Mouse (Mus musculus): ENCODE data around the gene Ppa2. TPM values are rescaled to one million over a fixed set of nuclear protein-coding genes. Genes with fewer than 3 reads are reported as not detected.

Gene Ppa2
- 10 to 100 TPM; 12.6 to 27.0 (median 21.7) TPM for polyA plus RNA-seq (2017; shearing (Covaris generic))

GRCm38 (mm10) chr3:133309954-133310808, at the start of gene Ppa2:
Gene Ppa2, plus strand, starts transcription at chr3:133310110.
- peak; percentile 87 for ATAC-seq

- ATAC-seq, result no peak
Observed at GRCm38 (mm10) chr3:133271887-133272286, 38.0 kb upstream of the Ppa2 start.

GRCm38 (mm10) chr3:133284587-133284986, 25.3 kb upstream of the Ppa2 start:
- no peak for ATAC-seq

GRCm38 (mm10) chr3:133288795-133289194, 21.1 kb upstream of the Ppa2 start:
- no peak for ATAC-seq

- ATAC-seq, result no peak
Observed at GRCm38 (mm10) chr3:133304328-133304727, 5.6 kb upstream of the Ppa2 start.

GRCm38 (mm10) chr3:133308361-133308760, 1.5 kb upstream of the Ppa2 start:
- no peak for ATAC-seq

GRCm38 (mm10) chr3:133309359-133309758, 551 bp upstream of the Ppa2 start:
- ATAC-seq, result no peak

GRCm38 (mm10) chr3:133310809-133311179, 884 bp downstream of the Ppa2 start:
- ATAC-seq, result peak; percentile 14

- ATAC-seq, result no peak
Observed at GRCm38 (mm10) chr3:133312331-133312730, 2.4 kb downstream of the Ppa2 start.

GRCm38 (mm10) chr3:133312850-133313249, 2.9 kb downstream of the Ppa2 start:
- ATAC-seq, result no peak

GRCm38 (mm10) chr3:133313491-133314199, 3.7 kb downstream of the Ppa2 start:
- ATAC-seq, result no peak

GRCm38 (mm10) chr3:133314475-133314874, 4.6 kb downstream of the Ppa2 start:
- peak; percentile 29 for ATAC-seq

- no peak for ATAC-seq
Observed at GRCm38 (mm10) chr3:133315011-133315410, 5.1 kb downstream of the Ppa2 start.

GRCm38 (mm10) chr3:133315647-133316046, 5.7 kb downstream of the Ppa2 start:
- ATAC-seq, result no peak

GRCm38 (mm10) chr3:133317845-133318244, 7.9 kb downstream of the Ppa2 start:
- no peak for ATAC-seq

- no peak for ATAC-seq
Observed at GRCm38 (mm10) chr3:133318596-133318995, 8.7 kb downstream of the Ppa2 start.

GRCm38 (mm10) chr3:133319795-133320194, 9.9 kb downstream of the Ppa2 start:
- ATAC-seq, result no peak

- ATAC-seq, result no peak
Observed at GRCm38 (mm10) chr3:133320313-133320712, 10.4 kb downstream of the Ppa2 start.

GRCm38 (mm10) chr3:133321928-133322327, 12.0 kb downstream of the Ppa2 start:
- ATAC-seq, result no peak

- ATAC-seq, result no peak
Observed at GRCm38 (mm10) chr3:133322552-133322951, 12.6 kb downstream of the Ppa2 start.

GRCm38 (mm10) chr3:133325135-133325534, 15.2 kb downstream of the Ppa2 start:
- no peak for ATAC-seq

GRCm38 (mm10) chr3:133328551-133328950, 18.6 kb downstream of the Ppa2 start:
- ATAC-seq, result no peak

- no peak for ATAC-seq
Observed at GRCm38 (mm10) chr3:133329406-133329805, 19.5 kb downstream of the Ppa2 start.
